Mouse (Mus musculus): ENCODE data around the gene Sh3bp1.

DNA sequence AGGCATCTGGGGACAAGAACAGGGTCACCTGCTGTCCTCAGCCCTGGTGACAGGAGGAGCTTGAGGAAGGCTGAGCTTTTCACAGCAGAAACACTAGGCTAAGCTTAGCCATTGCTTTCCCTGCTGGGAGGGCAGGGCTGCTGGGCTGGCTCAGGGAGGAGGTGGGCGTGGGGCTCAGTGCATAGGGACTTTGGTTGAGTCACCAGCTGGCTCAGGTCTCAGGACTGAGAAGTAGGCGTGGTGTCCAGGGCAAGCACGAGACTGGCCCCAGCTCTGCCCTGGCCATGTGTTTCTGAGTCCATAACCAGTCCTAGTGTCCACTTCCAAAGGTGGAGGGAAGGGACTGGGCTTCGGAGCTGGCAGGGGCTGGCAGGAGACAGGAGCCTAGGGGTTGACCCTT is 60.5 kb downstream of the Sh3bp1 start:
- TF ChIP-seq RCOR1 (IDR thresholded peaks at IDR 0.05; ENCODE audit: low read depth, low read length) (no peak), ZNF384 (IDR thresholded peaks at IDR 0.05; ENCODE audit: low read depth, low read length) (no peak), POLR2A (IDR thresholded peaks at IDR 0.05; ENCODE audit: control insufficient read depth in 1 of 2, insufficient read depth in 1 of 2, low read depth in 1 of 2, low read length in 2 of 2, poor library complexity in 1 of 2) (no peak), NRF1 (IDR thresholded peaks at IDR 0.05; ENCODE audit: insufficient read depth, low read depth, low read length, poor library complexity, severe bottlenecking) (no peak), RAD21 (IDR thresholded peaks at IDR 0.05; ENCODE audit: low read depth, low read length) (no peak), HCFC1 (IDR thresholded peaks at IDR 0.05; ENCODE audit: low read depth, low read length) (no peak), MXI1 (IDR thresholded peaks at IDR 0.05; ENCODE audit: low read depth, low read length) (no peak), CTCF (IDR thresholded peaks at IDR 0.05 in 2 of 3, conservative IDR thresholded peaks at IDR 0.05 in 1 of 3; ENCODE audit: control insufficient read depth in 1 of 3, insufficient read depth in 1 of 3, low read depth in 2 of 3, low read length in 3 of 3, poor library complexity in 1 of 3, severe bottlenecking in 1 of 3) (no peak)
